Mouse (Mus musculus) right cerebral cortex, postnatal 4 days (tissue): ENCODE results near the gene Armh3.

Experiments
- DNase-seq: peaks from one replicate; pipeline ENCODE4 v3.0.0-alpha.2; 2022

The Armh3 gene

DNA sequence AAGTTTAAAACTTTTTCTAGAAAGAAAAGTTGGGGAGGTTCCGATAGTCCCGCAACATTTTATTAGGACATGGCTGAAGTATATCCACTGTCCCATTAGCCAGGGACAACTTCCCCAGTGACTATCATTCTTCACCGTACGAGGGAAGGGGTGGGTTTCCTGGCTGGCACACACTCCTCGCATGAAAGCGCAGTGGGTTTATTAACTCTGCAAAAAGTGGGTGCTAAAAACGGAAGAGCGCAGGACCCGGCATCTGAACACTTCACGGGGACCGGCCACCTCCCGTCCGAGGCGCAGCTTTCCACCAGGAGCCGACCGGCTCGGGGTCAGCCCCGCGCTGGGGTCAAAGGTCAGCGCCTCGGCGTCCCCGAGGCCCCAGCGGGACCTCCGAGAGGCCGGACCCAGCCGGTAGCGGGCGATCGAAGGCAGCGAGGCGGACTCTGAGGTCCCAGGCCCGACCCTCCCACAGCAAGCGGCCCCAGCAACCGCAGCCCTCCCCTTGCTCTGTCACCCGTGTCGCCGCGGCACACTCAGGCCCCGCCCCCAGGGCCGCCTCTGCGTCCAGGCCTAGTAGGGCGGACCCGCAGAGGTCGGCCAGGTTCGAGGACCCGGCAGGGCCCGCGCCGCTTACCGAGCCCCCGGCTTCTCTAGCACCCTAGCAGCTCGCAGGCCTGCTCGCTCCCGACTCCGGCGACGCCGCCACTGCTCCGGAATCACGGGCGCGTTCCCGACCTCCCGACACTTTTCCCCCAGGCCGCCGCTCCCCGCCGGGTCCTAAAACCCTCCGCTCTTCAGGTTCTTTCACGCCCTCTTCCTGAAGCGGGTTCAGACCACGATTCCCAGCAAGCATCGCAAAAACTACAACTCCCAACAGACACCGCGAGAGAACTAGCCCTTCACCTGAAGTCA is at the start of gene Armh3:
TSS of gene Armh3 (minus strand) at position 704 of the 909 bp plus-strand sequence.
- DNase-seq, result peak; percentile 86

DNA sequence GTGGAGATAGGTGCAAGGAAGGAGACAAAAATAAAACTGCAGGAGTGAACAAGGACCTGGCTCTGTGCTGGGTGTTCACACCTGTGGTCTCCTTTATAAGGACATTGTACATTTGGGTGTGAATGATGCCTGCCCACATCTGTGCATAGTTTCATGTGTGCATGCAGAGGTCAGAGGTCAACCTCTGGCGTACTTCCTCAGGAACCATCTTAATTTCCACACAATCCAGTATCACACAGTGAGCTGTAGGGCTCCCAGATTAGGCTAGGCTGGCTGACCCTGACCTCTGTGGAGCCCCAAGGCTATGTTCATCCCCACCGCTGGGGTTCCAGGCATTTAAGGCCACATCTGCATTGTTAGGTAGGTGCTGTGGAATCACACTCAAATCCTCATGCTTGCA is 49.1 kb upstream of the Armh3 start:
- DNase-seq, result no peak

DNA sequence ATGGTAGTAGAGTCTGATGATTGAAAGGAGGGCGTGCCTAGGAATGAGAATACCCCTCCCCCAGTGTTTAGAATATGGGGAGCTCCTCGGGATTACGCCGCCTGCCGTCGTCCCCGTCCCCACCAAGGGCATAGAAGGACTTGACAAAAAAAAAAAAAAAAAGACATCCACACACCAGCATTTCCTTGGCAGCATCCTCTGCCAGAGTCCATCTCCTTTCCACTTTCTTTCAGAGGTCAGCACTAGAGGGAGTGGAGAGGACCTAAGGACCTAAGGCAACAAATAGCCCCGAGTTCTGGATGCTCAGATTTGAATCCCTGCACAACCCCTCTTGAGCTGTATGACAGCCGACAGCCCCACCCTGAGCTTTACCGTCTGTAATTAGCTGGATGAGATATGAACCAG is 48.3 kb upstream of the Armh3 start:
- DNase-seq, result no peak

DNA sequence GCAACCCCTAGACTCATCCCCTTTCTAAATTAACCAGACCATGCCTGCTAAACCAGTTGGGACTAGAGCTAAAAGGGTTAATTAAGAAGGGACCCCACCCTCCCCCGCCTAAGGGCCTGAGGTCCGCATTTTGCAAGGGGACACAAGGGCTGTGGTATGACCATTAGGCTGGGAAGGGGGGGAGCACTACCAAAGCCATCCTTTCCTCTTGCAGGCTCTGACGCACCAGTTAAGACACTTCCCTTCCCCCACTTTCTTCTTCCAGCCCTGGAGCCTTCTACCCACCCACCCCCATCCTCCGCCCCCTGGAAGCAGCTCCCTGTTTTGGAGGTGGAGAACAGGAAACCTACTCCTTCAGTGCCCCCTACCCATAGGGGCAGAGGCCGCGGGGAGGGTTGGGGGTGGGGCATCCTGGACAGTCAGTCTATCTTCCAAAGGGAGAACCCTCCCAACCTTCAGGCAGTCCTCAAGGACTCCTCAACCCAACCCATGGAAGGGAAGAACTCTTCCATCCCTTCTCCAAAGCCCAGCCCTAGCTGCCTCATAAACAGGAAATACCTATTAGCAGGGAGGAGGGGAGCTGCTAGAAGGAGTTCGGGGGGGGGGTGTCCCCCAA is 47.5 kb upstream of the Armh3 start:
- DNase-seq, result peak; percentile 58

DNA sequence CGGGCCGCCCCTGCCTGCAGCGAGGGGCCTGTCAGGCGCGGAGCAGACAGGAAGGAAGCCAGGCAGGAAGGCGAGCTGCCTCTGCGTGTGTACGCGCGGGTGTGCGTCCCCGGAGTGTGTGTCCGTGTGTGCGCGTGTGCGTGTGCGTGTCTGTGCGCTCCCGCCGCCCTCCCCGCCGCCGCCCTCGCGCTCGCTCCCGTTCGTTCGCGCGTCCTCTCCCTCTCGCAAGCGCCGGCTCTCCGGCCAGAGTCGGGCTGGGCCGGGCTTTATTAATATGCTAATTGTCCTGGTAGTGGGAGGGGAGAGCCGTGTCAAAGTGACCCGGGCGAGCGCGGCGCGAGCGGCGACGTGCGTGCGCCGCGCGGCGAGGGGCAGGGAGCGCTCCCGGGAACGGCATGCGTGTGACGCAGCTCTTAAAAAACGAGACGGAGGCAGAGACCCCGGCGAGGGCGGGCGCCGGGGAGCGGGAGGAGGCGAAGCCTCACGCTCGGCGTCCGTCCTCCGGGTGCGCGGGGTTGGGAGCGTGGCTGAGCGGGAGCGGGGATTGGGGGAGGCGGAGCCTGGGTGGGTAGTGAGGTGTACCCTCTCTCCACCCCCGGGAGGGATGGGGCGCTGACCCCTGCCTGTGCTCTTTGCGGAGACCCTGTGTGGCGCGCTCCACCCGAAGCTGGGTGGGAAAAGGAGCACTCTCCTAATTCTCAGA is 46.9 kb upstream of the Armh3 start, which contains the start of gene Ldb1:
TSS of gene Ldb1 (minus strand) at position 222 of the 703 bp plus-strand sequence.
- DNase-seq, result peak; percentile 79

DNA sequence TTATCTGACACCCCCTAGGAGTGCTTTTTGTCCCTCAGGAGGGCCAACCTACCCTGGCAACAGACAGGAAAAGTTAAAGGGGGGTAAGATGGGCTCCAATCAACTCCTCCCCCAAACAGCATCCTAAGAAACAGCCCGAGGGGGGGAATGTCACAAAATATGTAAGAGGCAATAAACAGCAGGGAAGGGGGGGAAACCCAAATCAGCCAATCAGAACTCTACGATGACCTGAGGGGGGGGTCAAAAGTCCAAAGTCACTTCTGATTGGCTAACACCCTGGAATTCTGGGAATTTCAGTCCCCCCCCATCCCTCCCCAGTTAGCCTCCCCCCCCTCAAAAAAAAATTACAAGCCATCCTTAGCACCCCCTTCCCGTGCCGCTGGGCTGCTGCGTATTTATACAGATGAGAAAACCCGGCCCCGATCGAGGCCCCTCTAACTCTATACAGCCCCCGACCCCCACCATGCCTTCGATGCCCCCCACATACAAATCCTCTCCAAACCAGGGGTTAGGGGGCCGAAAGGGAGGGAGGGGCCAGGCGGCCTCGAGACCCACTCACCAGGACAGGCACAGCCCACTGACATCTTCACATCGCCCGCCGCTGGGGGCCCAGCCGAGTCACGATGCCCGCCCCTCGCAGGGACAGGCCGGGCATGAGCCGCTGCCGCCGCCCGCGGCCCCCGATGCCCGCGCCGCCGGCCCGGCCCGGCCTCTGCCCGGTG is 46.1 kb upstream of the Armh3 start, which contains the start of gene Pprc1:
TSS of gene Pprc1 (plus strand) at position 616 of the 722 bp plus-strand sequence.
- DNase-seq, result no peak

DNA sequence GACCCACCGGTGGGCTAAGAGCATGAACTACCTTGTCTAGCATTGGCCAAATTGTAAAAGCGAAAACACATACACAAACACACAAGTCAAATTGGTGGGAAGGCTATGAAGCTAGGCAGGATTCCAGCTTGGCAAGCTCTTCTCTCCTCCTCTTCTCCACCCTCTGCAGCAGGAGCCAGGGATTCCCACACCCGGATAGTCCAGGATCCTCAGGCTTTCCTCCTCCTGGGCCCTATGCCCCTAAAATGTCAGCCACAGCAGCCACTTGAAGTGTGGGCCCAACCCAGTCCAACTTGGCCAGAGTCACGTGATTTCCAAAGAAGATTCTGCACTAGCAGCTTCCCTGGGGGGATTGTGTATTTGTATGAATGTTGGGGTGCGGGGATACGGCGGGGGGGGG is 45.1 kb upstream of the Armh3 start:
- no peak for DNase-seq

DNA sequence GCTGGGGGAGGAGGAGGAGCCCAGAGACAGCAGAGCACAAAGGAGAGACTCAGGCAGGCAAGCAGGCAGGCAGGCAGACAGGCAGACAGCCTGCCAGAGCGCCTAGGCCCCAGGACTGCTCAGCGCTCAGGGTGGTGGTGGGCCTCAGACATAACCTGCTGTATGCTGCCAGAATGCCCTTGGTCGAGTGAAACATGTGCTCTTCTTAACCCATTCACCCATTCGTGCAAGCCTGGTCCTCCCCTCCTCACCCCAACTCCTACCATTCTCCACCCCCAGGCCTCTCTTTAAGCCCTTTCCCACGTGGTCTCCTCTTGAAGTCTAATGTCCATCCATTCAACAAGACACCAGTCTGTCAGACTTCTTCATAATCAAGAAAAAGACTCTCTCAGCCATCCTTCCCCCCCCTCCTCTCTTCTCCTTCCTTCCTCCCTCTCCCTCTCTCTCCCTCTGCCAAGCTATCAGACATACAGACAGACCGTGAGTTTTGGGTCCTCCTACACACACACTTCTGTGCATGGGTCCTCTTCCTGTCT is 44.3 kb upstream of the Armh3 start:
- DNase-seq, result peak; percentile 52

DNA sequence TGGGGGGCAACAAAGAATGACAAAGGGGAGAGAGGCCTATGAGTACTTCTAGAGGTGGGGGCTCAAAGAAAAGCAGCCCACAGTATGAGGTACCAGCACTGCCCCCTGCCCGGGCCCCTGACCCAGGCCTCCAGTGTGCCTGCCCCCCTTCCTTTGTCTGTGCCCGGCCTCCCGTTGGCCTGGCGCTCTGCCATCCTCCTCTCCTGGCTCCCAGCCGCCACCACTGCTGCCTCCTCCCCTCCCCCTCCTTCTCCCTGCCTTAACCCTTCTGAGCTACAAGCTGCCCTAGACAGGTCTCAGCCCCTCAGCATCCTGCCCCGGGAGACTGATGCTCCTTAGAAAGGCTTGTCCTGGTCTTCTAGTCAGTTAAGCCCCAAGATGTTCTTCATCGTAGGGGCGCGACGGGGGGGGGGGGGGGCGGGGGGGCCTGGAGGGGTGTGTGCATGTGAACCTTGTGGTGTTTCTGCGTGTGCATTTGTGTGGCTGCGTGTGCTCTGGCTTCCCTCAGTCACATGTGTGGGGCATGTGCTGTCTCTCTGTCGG is 43.7 kb upstream of the Armh3 start:
- peak; percentile 86 for DNase-seq

DNA sequence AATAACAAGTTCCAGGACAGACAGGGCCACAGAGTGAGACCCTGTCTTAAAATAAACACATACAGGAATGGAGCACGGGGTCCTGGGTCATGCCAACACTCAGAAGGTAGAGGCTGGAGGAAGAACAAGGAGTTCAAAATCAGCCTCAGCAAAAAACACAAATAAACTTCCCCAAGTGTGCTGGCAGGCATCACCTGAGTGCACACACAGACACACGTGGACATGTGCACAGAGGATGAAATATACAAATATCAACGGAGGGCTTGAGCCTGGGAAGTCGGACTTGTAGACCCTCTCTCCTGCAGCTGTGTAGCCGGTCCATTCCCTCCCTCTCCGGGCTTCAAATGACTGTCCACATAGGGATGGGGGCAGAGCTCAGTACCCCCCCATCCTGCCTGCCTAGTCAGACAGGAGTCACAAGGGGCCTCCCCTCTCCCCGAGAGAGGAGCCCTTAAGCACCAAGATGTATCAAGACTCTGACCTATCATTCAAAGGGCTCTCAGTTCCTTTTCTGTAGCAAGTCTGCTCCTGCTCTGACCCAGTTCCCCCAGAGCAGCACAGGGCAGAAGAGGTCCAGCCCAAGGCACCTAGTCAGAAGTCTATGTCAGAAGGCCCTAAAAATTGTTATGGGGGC is 43.1 kb upstream of the Armh3 start:
- DNase-seq, result no peak

DNA sequence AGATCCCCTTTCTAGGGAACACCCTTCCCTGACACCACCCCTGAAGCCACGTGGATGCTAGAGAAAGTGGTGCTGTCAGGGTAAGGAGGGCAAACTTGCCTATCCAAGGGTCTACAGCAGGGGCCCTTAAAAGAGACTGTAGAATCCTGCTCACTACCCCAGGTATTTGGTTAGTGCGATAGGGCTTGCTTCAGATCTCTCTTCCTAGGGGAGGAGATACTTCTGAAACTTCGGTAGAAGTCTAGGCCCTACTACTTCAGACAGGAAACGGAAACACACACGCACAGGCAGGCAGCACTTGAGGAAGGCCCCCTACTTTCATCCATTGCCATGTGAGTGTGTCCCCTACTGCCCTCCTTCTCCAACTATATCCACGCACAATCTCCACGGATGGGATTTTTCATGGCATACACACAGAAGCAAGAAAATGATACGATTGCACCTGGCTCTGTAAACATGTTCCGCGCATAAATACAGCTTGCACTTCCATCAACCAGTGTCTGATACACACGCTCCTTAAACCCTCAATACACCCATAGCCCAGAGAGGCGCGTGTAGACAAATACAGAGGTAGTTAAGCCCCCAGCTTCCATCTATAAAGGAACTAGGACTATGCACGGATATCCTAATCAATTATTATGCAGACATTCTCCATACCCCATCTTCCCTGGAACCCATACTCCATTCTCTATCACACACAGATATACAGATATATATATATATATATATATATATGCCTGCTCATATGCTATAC is 42.0 kb upstream of the Armh3 start:
- DNase-seq, result no peak

DNA sequence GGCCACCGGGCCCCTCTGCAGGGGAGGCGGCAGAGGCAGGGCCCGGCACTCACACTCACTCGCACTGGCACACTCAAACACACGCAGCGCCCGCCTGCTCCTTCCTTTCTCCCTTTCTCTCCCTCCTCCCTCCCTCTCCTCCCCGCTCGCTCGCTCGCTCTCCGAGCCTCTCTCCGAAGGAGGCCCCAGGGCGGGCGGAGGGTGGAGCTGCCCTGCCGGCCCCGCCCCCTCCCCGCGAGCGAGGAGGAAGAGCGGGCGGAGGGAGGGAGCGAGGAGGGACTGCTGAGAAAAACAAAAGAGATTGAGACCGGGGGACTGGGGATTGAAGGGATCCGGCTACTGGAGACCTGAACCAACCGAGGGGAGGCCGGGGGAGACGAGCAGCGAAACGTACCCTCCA is 41.2 kb upstream of the Armh3 start:
- peak; percentile 85 for DNase-seq

DNA sequence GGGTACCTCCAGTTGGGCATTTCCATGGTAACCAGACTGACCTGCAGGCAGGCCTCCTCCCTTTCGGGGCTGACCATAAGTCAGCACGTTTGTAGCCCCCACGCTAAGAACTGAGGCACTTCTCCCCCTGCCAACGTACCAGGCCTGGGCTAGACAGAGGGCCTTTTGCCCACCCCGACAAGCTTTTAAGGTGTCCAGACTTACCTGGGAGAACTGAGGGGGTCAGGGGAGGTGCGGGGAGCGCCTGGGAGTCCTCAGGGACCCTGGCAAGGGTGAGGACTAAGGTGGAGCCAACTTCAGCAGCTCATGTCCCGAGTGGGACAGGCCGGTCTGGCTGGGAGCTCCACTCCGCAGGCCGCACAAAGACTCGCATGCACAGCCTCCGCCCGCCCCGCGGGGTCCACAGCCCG is 40.6 kb upstream of the Armh3 start:
- DNase-seq, result no peak

DNA sequence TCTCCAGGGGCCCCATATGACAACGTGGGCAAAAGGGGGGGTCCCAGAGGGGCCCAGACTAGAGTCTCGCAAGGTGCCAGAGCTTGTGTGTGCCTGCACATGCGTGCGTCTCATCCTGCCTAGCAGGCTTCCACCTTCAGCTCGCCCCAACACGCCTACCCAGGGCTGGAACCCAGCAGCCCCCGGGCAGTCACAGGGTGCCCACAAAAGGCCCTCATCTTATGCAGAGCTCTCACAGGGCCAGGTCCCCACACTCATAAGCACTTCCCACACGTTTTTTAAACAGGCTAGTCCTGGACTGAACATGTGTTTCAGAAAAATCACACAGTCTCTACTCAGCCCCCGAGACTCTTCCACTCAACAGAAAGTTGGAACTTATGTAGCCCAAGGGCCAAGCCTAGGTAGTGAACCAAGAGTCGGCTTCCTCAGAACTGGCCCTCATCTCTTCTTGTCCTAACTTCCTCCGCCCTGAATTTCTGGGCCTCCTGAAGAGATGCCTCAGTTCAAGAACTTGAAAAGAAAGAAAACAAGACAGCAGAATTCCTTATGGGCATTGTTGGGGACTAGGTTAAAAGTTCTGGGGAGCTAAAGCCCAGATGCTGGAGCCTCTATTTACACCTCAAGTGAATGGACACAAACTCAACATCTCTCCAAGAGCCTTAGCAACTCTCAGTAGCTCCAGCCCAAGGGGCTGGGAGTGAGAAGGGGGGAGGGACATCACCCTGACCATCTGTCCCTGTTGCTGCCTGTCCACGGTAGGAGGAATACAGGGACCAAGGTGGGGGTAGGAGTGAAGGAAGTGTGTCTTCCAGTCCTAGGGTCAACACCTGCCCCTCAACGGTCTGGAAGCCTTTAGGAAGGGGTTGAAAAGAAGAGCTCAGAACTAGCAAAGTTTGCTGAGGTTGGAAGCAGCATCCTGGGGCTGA is 39.9 kb upstream of the Armh3 start:
- no peak for DNase-seq

DNA sequence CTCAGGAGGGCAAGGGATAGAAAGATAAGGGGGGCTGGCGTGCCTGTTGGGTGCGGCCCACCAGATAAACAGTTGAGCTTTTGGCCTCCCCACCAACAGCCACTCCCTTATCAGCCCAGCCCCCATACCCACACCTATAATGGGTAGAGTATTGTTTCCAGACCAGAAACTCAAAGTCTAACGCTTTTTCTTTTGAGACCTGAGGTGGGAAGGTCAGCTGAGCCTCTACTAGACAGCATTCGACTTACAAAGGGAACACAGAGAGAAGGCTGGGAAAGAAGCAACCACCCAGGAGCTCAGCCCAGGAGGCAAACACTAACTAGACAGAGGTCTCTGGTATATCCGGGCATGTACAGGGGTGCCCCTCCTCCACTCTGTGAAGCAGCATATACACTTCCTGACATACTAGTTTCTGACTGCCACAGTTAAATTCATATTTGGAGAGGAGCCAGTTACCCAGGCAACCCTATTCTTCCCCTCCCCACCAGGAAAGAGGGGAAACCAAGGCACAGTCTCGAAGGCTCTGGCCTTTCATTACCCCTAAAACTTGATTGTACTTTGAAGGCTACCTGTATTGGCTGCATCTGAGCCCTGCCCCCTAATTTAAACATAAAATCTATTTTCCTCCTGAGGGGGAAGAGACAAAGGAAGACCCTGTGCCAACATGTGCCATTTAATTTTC is 39.1 kb upstream of the Armh3 start:
- DNase-seq, result no peak

DNA sequence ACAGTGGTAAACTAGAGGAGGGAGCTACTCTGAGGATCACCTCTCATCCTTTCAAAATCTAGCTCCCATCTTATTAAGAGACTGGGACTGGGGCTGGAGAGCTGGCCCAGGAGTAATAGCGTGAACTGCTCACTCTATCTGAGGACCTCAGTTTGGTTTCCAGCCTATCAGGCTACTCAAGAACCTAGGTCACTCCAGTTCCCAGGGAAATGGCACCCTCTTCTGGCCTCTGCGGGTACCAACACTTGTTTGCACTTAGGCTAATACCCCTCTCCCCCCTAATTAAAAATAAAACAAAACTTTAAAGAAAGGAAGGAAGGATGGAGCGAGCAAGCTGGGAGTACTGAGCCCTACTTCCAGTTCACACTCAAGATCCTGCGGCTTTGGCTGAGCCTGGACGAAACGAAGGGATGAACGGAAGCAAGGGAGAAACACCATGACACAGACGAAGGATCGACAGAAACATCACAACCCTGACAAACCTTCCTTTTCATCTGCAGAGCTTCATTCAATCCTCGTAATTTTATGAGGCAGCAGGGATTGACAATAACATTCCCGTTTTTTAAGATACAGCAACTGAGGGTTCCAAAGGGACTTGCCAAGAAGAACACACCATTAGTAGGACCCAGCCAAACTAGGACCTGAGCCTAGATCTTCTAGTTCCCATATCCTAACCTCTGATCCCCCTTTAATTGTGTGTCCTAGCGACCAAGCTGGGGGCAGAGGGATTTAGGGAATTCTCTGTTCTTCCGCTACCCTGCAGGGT is 38.4 kb upstream of the Armh3 start:
- no peak for DNase-seq

DNA sequence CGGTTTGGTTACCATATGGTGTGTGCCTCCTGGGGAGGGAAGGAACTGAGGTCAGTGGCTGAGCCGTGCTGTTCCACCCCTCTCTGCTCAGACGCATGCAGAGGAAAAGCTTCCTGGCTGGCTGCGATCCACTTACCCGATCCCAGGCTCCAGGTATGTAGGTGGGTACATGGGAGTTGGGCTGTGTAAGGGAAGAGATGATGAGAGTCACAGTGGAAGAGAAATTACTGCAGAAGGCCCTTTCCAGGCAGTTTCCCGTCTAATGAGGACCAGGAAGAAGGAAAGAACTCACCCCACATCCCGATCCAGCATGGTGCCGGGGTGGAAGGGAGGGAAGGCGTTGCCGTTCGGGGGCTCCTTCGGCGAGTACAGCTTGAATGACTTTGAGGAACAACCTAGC is 37.7 kb upstream of the Armh3 start:
- DNase-seq, result no peak

DNA sequence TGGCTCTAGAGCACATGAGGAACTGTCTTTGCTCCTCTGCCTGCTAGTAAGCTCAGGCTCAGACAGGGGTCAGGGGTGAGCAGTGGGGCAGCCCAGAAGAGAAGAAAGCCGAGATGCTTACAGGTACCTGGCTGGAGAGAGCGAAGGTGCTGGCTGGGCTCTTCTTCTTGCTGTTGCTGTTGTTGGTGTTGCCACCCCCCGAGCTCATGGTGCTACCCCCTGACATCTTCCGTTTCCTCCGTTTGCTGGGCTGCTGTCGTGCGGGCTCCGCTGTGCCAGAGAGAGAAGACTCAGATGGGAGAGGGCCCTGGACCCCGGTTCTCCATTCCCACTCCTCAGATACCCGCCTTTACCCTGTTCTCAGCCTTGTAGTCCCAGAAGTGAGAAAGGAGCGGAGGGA is 35.6 kb upstream of the Armh3 start:
- DNase-seq, result no peak
